Mouse (Mus musculus) limb, embryonic 10.5 days (tissue): ENCODE measurements at regions not wholly inside any gene's neighbourhood (a gene's known extent, or its start where the extent isn't known, plus 50 kb on each side); places are given as distances from the start of the nearest gene placed in this dataset.

Source experiments
- DNase-seq: peaks from one replicate; pipeline ENCODE4 v3.0.0-alpha.2; 2017; ENCODE audit warnings: low spot score
- H3K27ac ChIP-seq: fragments of 300-500 bp; sonication (generic); 2 replicates; pipeline ENCODE4 v1.5.1; 2016; ENCODE audit warnings: mild to moderate bottlenecking
- H3K27me3 ChIP-seq: fragments of 300-500 bp; sonication (generic); 2 replicates; pipeline ENCODE4 v1.6.1; 2016; ENCODE audit warnings: low read depth, mild to moderate bottlenecking; ENCODE audit not compliant: poor library complexity, severe bottlenecking
- H3K36me3 ChIP-seq: fragments of 300-500 bp; sonication (generic); 2 replicates; pipeline ENCODE4 v1.6.1; 2016; ENCODE audit warnings: mild to moderate bottlenecking, moderate library complexity
- H3K4me1 ChIP-seq: fragments of 300-500 bp; sonication (generic); 2 replicates; pipeline ENCODE4 v1.6.1; 2016
- H3K4me3 ChIP-seq: fragments of 300-500 bp; sonication (generic); 2 replicates; pipeline ENCODE4 v1.5.1; 2016; ENCODE audit warnings: mild to moderate bottlenecking, moderate library complexity
- H3K9me3 ChIP-seq: fragments of 300-500 bp; sonication (generic); replicated peaks from 2 replicates; pipeline ENCODE4 v1.6.1; 2016; ENCODE audit warnings: mild to moderate bottlenecking
- WGBS: fragments of 180-500 bp; shearing (Covaris S2); methylation state at CpG from one replicate; pipeline ENCODE4 v1.1.7; 2016; 5-methylcytosine and 5-hydroxymethylcytosine counted together

DNA sequence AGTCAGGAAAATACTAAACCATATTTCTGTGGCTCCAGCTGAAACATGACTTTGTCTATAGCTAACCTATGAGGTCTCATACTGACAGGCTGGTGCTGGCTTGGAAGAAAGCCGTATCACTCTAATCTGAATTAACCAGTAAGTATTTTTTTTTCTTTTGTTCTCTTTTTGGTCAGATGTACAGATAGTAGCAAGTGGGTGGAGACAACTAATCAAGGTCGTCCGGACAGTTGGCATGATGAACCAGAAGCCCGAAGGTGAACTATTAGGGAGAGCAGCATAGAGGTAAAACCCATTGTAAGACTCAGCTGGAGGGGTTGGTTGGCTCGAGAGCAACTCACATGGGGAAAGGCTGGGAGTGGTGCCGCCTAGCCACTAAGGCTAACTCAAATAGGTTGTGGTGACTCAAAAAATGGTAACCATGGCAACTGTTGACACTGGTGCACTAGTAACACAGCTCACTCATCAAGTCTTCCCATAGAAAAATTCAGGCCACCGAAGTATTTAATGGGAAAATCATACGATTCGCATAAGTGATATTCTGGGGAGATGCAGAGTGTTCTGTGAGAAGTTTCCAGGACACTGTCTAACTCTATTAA is 50.3 kb upstream of the Csf1 start:
- H3K27me3 ChIP-seq: no peaks in the 10 kb centered on the region
- H3K4me3 ChIP-seq: no peak overlapping the region
- no peaks in the 10 kb centered on the region for H3K9me3 ChIP-seq
- peaks cover 24% of the 10 kb centered on the region for H3K4me1 ChIP-seq
- whole genome bisulfite sequencing: 86% methylated on average over 9 of the region's 9 CpGs
- no peaks in the 10 kb centered on the region for H3K36me3 ChIP-seq
- no peak overlapping the region for H3K27ac ChIP-seq
- no peak for DNase-seq
